Mouse (Mus musculus) forebrain, embryonic 16.5 days (tissue): ENCODE measurements around the gene Cask. TPM values are rescaled to one million over a fixed set of nuclear protein-coding genes. Genes with fewer than 3 reads are reported as not detected.

Experiments
- ATAC-seq: fragments of 200-750 bp; cut with Nextera tagmentation; 2 replicates; pipeline ENCODE4 v1.8.0; 2017; ENCODE audit warnings: mild to moderate bottlenecking, moderate library complexity
- H3K27ac ChIP-seq: fragments of 300-500 bp; sonication (generic); 2 replicates; pipeline ENCODE4 v1.5.1; 2014; ENCODE audit warnings: low read length, control low read depth
- H3K27me3 ChIP-seq: fragments of 300-500 bp; sonication (generic); replicated peaks from 2 replicates; pipeline ENCODE4 v1.6.1; 2014; ENCODE audit warnings: low read length; ENCODE audit not compliant: control insufficient read depth, insufficient read depth
- H3K36me3 ChIP-seq: fragments of 300-500 bp; sonication (generic); 2 replicates; pipeline ENCODE4 v1.6.1; 2014; ENCODE audit not compliant: control insufficient read depth, insufficient read depth
- H3K4me1 ChIP-seq: fragments of 300-500 bp; sonication (generic); replicated peaks from 2 replicates; pipeline ENCODE4 v1.6.1; 2014; ENCODE audit warnings: low read length; ENCODE audit not compliant: control insufficient read depth, insufficient read depth
- H3K4me2 ChIP-seq: fragments of 300-500 bp; sonication (generic); 2 replicates; pipeline ENCODE4 v1.6.1; 2014; ENCODE audit warnings: mild to moderate bottlenecking, low read length, control low read depth
- H3K4me3 ChIP-seq: fragments of 300-500 bp; sonication (generic); replicated peaks from 2 replicates; pipeline ENCODE4 v1.5.1; 2014; ENCODE audit warnings: mild to moderate bottlenecking, low read length, control low read depth
- H3K9ac ChIP-seq: fragments of 300-500 bp; sonication (generic); replicated peaks from 2 replicates; pipeline ENCODE4 v1.6.1; 2014; ENCODE audit warnings: low read depth, low read length, control low read depth
- H3K9me3 ChIP-seq: fragments of 300-500 bp; sonication (generic); 2 replicates; pipeline ENCODE4 v1.6.1; 2016; ENCODE audit warnings: low read length; ENCODE audit not compliant: control insufficient read depth
- WGBS: fragments of 180-500 bp; shearing (Covaris S2); extraction: QIAGEN DNeasy Blood & Tissue Kit; methylation state at CpG from one replicate; pipeline ENCODE4 v1.1.7; 2014; 5-methylcytosine and 5-hydroxymethylcytosine counted together
- polyA plus RNA-seq: library from polyadenylated mRNA; unstranded; fragments of >200 nt; fragmentation: Nextera tagmentation; extraction: Ambion mirVana; gene quantifications from 2 replicates; pipeline ENCODE4 v1.2.1, GENCODE M21; 2015

The Cask gene
- polyA plus RNA-seq, 1 experiment from 2014 or later: 55.4 TPM

DNA sequence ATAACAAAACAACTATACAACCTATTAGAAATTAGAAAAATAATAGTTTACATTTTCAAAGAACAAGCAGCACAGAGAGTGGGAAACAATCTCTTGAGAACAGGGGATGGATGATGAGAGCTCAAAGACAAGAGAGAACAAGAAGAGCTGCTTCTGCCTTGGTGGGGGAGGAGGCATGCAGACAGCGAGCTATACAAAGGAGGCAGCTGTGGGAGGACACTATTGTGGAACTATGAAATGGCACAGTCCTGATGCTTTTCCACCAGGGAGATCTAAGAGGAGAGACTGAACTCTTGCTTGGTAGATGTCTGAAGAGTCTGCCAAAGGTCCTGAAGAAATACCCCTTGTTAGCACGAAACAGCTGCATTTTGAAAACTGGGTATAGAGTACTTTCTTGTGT is 162.8 kb downstream of the Cask start:
- H3K4me1 ChIP-seq: peaks cover 2% of the 10 kb centered on the region; the same call in 1 of the 2 replicates
- H3K9me3 ChIP-seq: no peaks in the 10 kb centered on the region
- no peak overlapping the region for H3K9ac ChIP-seq
- no peak overlapping the region for H3K27ac ChIP-seq
- no peaks in the 10 kb centered on the region for H3K36me3 ChIP-seq
- no peak overlapping the region for H3K4me3 ChIP-seq
- no peak for ATAC-seq
- no peak overlapping the region for H3K4me2 ChIP-seq
- 59% methylated on average over 2 of the region's 2 CpGs for WGBS
- no peaks in the 10 kb centered on the region for H3K27me3 ChIP-seq

DNA sequence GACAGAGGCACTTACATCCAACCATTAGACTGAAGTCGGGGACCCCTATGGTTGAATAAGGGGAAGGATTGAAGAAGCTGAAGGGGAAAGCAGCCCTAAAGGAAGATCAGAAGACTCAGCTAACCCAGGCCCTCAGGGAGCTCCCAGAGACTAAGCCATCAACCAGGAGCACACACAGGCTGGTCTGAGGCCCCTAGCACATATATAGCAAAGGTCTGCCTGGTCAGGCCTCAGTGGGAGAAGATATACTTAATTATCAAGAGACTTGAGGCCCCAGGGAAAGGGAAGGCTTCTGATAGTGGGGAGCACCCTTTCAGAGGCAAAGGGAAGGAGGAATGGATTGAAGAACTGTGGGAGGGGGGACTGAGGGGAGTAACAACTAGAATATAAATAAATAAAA is 164.6 kb downstream of the Cask start:
- WGBS: 95% methylated on average over 1 of the region's 1 CpGs
- Histone ChIP-seq H3K4me2 (no peak overlapping the region), H3K4me3 (no peak overlapping the region), H3K9ac (no peak overlapping the region), H3K27me3 (no peaks in the 10 kb centered on the region), H3K36me3 (no peaks in the 10 kb centered on the region), H3K27ac (no peak overlapping the region), H3K4me1 (peaks cover 2% of the 10 kb centered on the region; the same call in 1 of the 2 replicates), H3K9me3 (no peaks in the 10 kb centered on the region)
- no peak for ATAC-seq

- H3K9ac ChIP-seq: no peak overlapping the region
- H3K36me3 ChIP-seq: no peaks in the 10 kb centered on the region
- H3K27me3 ChIP-seq: no peaks in the 10 kb centered on the region
- no peak overlapping the region for H3K4me2 ChIP-seq
- no peaks in the 10 kb centered on the region for H3K4me1 ChIP-seq
- no peak overlapping the region for H3K27ac ChIP-seq
- 81% methylated on average over 3 of the region's 3 CpGs for WGBS
- no peak overlapping the region for H3K4me3 ChIP-seq
- H3K9me3 ChIP-seq: no peaks in the 10 kb centered on the region
- no peak for ATAC-seq
These were observed 169.4 kb downstream of the Cask start for GRCm38 (mm10) chrX:13681748-13682147.

- Histone ChIP-seq H3K27ac (no peak overlapping the region), H3K9ac (no peak overlapping the region), H3K27me3 (no peaks in the 10 kb centered on the region), H3K4me3 (no peak overlapping the region), H3K4me1 (no peaks in the 10 kb centered on the region), H3K36me3 (no peaks in the 10 kb centered on the region), H3K4me2 (no peak overlapping the region), H3K9me3 (no peaks in the 10 kb centered on the region)
- no peak for ATAC-seq
- 91% methylated on average over 3 of the region's 3 CpGs for WGBS
These were observed 178.2 kb downstream of the Cask start for GRCm38 (mm10) chrX:13673001-13673400.

GRCm38 (mm10) chrX:13670342-13670741 is 180.8 kb downstream of the Cask start:
- Histone ChIP-seq H3K9ac (no peak overlapping the region), H3K27me3 (no peaks in the 10 kb centered on the region), H3K4me2 (no peak overlapping the region), H3K4me1 (no peaks in the 10 kb centered on the region), H3K4me3 (no peak overlapping the region), H3K9me3 (no peaks in the 10 kb centered on the region), H3K36me3 (no peaks in the 10 kb centered on the region), H3K27ac (no peak overlapping the region)
- 58% methylated on average over 3 of the region's 3 CpGs for WGBS
- no peak for ATAC-seq

GRCm38 (mm10) chrX:13668867-13669266 is 182.3 kb downstream of the Cask start:
- 81% methylated on average over 5 of the region's 5 CpGs for WGBS
- H3K4me3 ChIP-seq: no peak overlapping the region
- no peaks in the 10 kb centered on the region for H3K4me1 ChIP-seq
- no peaks in the 10 kb centered on the region for H3K27me3 ChIP-seq
- no peak overlapping the region for H3K4me2 ChIP-seq
- ATAC-seq: no peak
- H3K9ac ChIP-seq: no peak overlapping the region
- no peaks in the 10 kb centered on the region for H3K9me3 ChIP-seq
- H3K27ac ChIP-seq: no peak overlapping the region
- H3K36me3 ChIP-seq: no peaks in the 10 kb centered on the region

DNA sequence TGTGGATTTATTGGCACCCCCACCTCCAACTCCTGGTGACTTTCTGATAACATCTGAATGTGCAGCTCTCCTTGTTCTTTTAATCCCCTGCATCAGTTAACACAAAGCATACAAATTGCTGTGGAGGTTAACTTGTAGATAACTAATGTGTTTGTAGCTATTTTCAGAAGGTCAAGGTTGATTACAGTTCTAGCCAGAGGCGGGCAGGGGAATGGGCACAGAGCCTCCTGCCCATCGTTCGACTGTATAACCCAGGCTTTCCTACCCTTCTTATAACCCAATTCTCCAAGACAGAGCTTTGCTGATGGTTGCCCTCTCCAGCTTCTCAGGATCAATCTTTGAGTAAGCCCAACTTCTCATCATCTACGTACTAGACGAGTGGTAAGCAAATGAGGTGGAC is 190.1 kb downstream of the Cask start, which contains the start of gene Gpr82:
Gene Gpr82 (plus strand): TSS at position 301 of the 400 bp plus-strand sequence.
- H3K4me1 ChIP-seq: no peaks in the 10 kb centered on the region
- H3K9ac ChIP-seq: no peak within 1 kb of the TSS
- ATAC-seq: no peak
- H3K4me2 ChIP-seq: no peak within 1 kb of the TSS
- H3K27ac ChIP-seq: no peak within 1 kb of the TSS
- H3K36me3 ChIP-seq: no peaks in the 10 kb centered on the region
- no peak within 1 kb of the TSS for H3K4me3 ChIP-seq
- H3K27me3 ChIP-seq: no peaks in the 10 kb centered on the region
- WGBS: 98% methylated on average over 5 of the region's 5 CpGs
- H3K9me3 ChIP-seq: no peaks in the 10 kb centered on the region

DNA sequence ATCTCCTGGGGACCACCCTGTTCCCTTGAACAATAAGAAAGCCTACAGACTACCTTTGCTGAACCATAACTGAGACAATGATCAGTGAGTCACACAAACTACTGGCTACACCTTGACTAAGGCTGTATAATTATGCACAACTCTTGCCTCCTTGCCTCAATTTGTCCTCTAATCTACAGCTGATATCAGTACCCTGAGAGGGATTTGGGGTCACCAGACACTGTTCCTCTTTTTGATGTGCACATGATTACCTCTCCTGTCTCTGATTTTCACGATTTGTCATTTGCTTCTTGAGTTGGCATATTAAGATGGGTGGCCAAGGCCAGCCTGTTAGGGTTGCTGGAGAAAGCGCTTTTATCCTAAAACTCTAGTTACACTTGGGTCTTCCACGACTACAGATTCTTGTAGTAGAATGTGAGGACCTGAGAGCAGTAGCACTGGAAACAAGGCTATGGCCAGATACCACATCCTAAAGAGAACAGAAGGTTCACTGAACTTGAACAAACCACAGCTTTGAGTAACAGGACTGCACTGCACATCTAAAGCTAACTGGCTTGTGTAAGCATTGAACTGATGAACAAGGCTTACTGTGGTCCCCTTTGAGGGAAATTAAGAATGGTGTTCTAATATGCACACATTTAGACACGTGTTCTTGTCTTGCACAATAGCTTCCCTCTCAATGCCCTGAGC is 191.8 kb downstream of the Cask start:
- H3K27me3 ChIP-seq: no peaks in the 10 kb centered on the region
- no peak overlapping the region for H3K27ac ChIP-seq
- no peaks in the 10 kb centered on the region for H3K9me3 ChIP-seq
- WGBS: 71% methylated on average over 4 of the region's 4 CpGs
- H3K36me3 ChIP-seq: no peaks in the 10 kb centered on the region
- H3K4me1 ChIP-seq: no peaks in the 10 kb centered on the region
- H3K9ac ChIP-seq: no peak overlapping the region
- H3K4me3 ChIP-seq: no peak overlapping the region
- no peak for ATAC-seq
- no peak overlapping the region for H3K4me2 ChIP-seq

DNA sequence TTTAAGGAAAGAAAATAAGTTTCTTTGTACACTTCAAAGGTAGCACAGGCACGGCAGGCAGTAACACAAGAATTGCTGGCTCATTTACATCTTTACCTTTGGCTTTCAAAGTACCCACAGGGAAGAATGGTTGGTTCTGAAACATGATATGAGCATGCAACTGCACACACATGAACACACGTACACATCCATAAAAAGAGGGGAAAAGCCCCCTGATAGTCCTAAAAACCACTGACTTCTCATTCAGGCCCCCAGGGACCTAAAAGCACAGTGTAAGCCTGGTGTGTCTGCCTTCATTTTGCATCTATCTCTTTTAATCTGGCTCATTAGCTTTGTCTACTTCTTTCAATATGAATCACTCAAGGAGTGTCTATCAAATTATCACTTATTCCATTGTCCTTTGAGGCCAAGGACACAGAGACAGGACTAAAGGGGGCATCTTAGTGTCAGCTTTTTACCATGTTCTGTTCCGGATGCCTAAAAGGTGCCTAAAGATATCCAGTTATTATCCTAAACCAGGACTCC is 192.5 kb downstream of the Cask start:
- Histone ChIP-seq H3K4me1 (no peaks in the 10 kb centered on the region), H3K27ac (no peak overlapping the region), H3K4me2 (no peak overlapping the region), H3K4me3 (no peak overlapping the region), H3K9ac (no peak overlapping the region), H3K27me3 (no peaks in the 10 kb centered on the region), H3K36me3 (no peaks in the 10 kb centered on the region), H3K9me3 (no peaks in the 10 kb centered on the region)
- 77% methylated on average over 3 of the region's 3 CpGs for WGBS
- no peak for ATAC-seq
